Mouse (Mus musculus) heart, postnatal 36 days (tissue): ENCODE results near the gene Ces2f. TPM values are rescaled to one million over a fixed set of nuclear protein-coding genes. Genes with fewer than 3 reads are reported as not detected.
A peak's percentile ranks its signal among the peaks of the same experiment; 100 is the strongest.
"Not testable (repeated sequence)": the region's sequence is repeated elsewhere in the genome, so short reads cannot be mapped to it uniquely, and the experiment has no call there.

Experiments used
- DNase-seq, 2 experiments: peaks; one replicate each; pipeline ENCODE4 v3.0.0; 2021 to 2022
- intact Hi-C: fragments of 180-260 bp; cut with DNase I; formaldehyde crosslinking; loops from one replicate; pipeline ENCODE4 v1.15.1; 2025
- total RNA-seq, 2 experiments: library from RNA; stranded (reverse); gene quantifications; 2 replicates each; pipeline ENCODE4 v1.2.3; 2021

Gene Ces2f
- not detected for total RNA-seq

GRCm38 (mm10) chr8:104947056-104947455 is at the start of gene Ces2f:
TSS of gene Ces2f (plus strand) at chr8:104947356.
- intact Hi-C loops = loop anchor here (5.0 kb wide), 1 partner anchor 270 kb away; no protein-coding TSS in a partner anchor
- DNase-seq = no peak

- intact Hi-C loops = loop anchor here (5.0 kb wide), 1 partner anchor 74 kb away; no protein-coding TSS in a partner anchor
- no peak for DNase-seq
These were observed 45.4 kb upstream of the Ces2f start for GRCm38 (mm10) chr8:104901746-104902145.

- DNase-seq = no peak
- intact Hi-C loops = no loop called here
These were observed 40.0 kb upstream of the Ces2f start for GRCm38 (mm10) chr8:104907111-104907510.

- DNase-seq = peak; percentile 67 to 70
- intact Hi-C loops = not testable (repeated sequence)
These were observed 38.1 kb upstream of the Ces2f start for GRCm38 (mm10) chr8:104909021-104909420.

- intact Hi-C loops = not testable (repeated sequence)
These were observed 37.5 kb upstream of the Ces2f start for GRCm38 (mm10) chr8:104909651-104910050.

GRCm38 (mm10) chr8:104925972-104926596 is 21.1 kb upstream of the Ces2f start, which contains the start of gene Ces2e:
TSS of gene Ces2e (plus strand) at chr8:104926260.
- DNase-seq = no peak
- intact Hi-C loops = no loop called here

More at GRCm38 (mm10) chr8:104909651-104910050, 37.5 kb upstream of the Ces2f start:
- not testable (repeated sequence) for DNase-seq

GRCm38 (mm10) chr8:104927301-104927700 is 19.9 kb upstream of the Ces2f start:
- no peak for DNase-seq
- intact Hi-C loops = no loop called here

- DNase-seq = no peak
- intact Hi-C loops = loop anchor here (5.0 kb wide), 1 partner anchor 273 kb away; no protein-coding TSS in a partner anchor
These were observed 2.5 kb upstream of the Ces2f start for GRCm38 (mm10) chr8:104944665-104945064.

- DNase-seq = no peak
- intact Hi-C loops = loop anchor here (5.0 kb wide), 1 partner anchor 268 kb away; no protein-coding TSS in a partner anchor
These were observed 1.9 kb downstream of the Ces2f start for GRCm38 (mm10) chr8:104949031-104949430.

GRCm38 (mm10) chr8:104961537-104961961 is 14.4 kb downstream of the Ces2f start, which contains the start of gene Ces2g:
TSS of gene Ces2g (plus strand) at chr8:104961718.
- intact Hi-C loops = no loop called here
- DNase-seq = peak; percentile 53 to 59

- intact Hi-C loops = no loop called here
- no peak for DNase-seq
These were observed 15.2 kb downstream of the Ces2f start for GRCm38 (mm10) chr8:104962229-104962901.

- no peak for DNase-seq
- intact Hi-C loops = no loop called here
These were observed 16.3 kb downstream of the Ces2f start for GRCm38 (mm10) chr8:104963375-104963894.

- no peak for DNase-seq
- intact Hi-C loops = no loop called here
These were observed 37.0 kb downstream of the Ces2f start for GRCm38 (mm10) chr8:104984126-104984525.

GRCm38 (mm10) chr8:104984942-104985341 is 37.8 kb downstream of the Ces2f start:
- DNase-seq = no peak
- intact Hi-C loops = no loop called here

GRCm38 (mm10) chr8:104998191-104998590 is 51.0 kb downstream of the Ces2f start:
- no peak for DNase-seq
- intact Hi-C loops = no loop called here

GRCm38 (mm10) chr8:104999183-104999582 is 52.0 kb downstream of the Ces2f start:
- DNase-seq = no peak
- intact Hi-C loops = no loop called here

- no peak for DNase-seq
- intact Hi-C loops = no loop called here
These were observed 53.4 kb downstream of the Ces2f start, which contains the start of gene Ces2h for GRCm38 (mm10) chr8:105000586-105000985. TSS of gene Ces2h (plus strand) at chr8:105000853.
